Mouse (Mus musculus) MEL (cell line): ENCODE data around the gene Eif4ebp2. TPM values are rescaled to one million over a fixed set of nuclear protein-coding genes. Genes with fewer than 3 reads are reported as not detected.
A peak's percentile ranks its signal among the peaks of the same experiment; 100 is the strongest.

ENCODE experiments used
- DNase-seq: peaks from one replicate; pipeline ENCODE4 v3.0.0; 2011; ENCODE audit warnings: low read depth, low spot score
- H3K27ac ChIP-seq: 2 replicates; pipeline ENCODE4 v1.5.1; 2012; ENCODE audit warnings: low read depth, mild to moderate bottlenecking, control low read depth, low read length, moderate library complexity; ENCODE audit not compliant: control insufficient read depth
- H3K27me3 ChIP-seq, 2 experiments: fragments of 150-350 bp in 1 of 2; sonication (generic) in 1 of 2; 2 replicates each; pipeline ENCODE4 v1.6.1; 2012; ENCODE audit warnings: low read length in 2 of 2, mild to moderate bottlenecking in 2 of 2, improper control_type of control experiment in 1 of 2, moderate library complexity in 1 of 2; ENCODE audit not compliant: insufficient read depth in 2 of 2, control insufficient read depth in 1 of 2
- H3K36me3 ChIP-seq, 2 experiments: 2 replicates each; pipeline ENCODE4 v1.6.1; 2012 to 2014; ENCODE audit warnings: low read length in 2 of 2, improper control_type of control experiment in 1 of 2, inconsistent platforms in 1 of 2, mild to moderate bottlenecking in 1 of 2; ENCODE audit not compliant: insufficient read depth in 2 of 2, control insufficient read depth in 1 of 2
- H3K4me1 ChIP-seq, 2 experiments: fragments of 150-350 bp in 1 of 2; sonication (generic) in 1 of 2; 2 replicates each; pipeline ENCODE4 v1.6.1; 2012; ENCODE audit warnings: low read length in 2 of 2, improper control_type of control experiment in 1 of 2, mild to moderate bottlenecking in 1 of 2; ENCODE audit not compliant: insufficient read depth in 2 of 2, control insufficient read depth in 1 of 2
- H3K4me3 ChIP-seq, 2 experiments: fragments of 150-350 bp in 1 of 2; sonication (generic) in 1 of 2; 2 replicates each; pipeline ENCODE4 v1.5.1; 2012; ENCODE audit warnings: low read depth in 2 of 2, low read length in 2 of 2, mild to moderate bottlenecking in 2 of 2, moderate library complexity in 2 of 2, control low read depth in 1 of 2, improper control_type of control experiment in 1 of 2; ENCODE audit not compliant: control insufficient read depth in 1 of 2, insufficient read depth in 1 of 2
- H3K79me2 ChIP-seq: 2 replicates; pipeline ENCODE4 v1.6.1; 2012; ENCODE audit warnings: mild to moderate bottlenecking, low read length, moderate library complexity; ENCODE audit not compliant: control insufficient read depth, poor library complexity, insufficient read depth
- H3K9ac ChIP-seq: 2 replicates; pipeline ENCODE4 v1.6.1; 2012; ENCODE audit warnings: low read depth, mild to moderate bottlenecking, control low read depth, low read length, moderate library complexity; ENCODE audit not compliant: control insufficient read depth, poor library complexity, severe bottlenecking
- H3K9me3 ChIP-seq: fragments of 150-350 bp; sonication (generic); replicated peaks from 2 replicates; pipeline ENCODE4 v1.6.1; 2012; ENCODE audit warnings: mild to moderate bottlenecking, low read length, improper control_type of control experiment, moderate library complexity; ENCODE audit not compliant: insufficient read depth
- BHLHE40 ChIP-seq: IDR thresholded peaks from 2 replicates; pipeline ENCODE4 v1.6.1; 2012; ENCODE audit warnings: low read depth, mild to moderate bottlenecking, inconsistent platforms, low read length, improper control_type of control experiment, borderline replicate concordance
- CTCF ChIP-seq, 3 experiments: IDR thresholded peaks in 2 of 3; conservative IDR thresholded peaks in 1 of 3; 2 replicates each; pipeline ENCODE4 v1.5.1; 2011 to 2012; ENCODE audit warnings: low read length in 3 of 3, low read depth in 2 of 3, mild to moderate bottlenecking in 2 of 3, improper control_type of control experiment in 1 of 3, inconsistent platforms in 1 of 3, mixed read lengths in 1 of 3, moderate library complexity in 1 of 3; ENCODE audit not compliant: control insufficient read depth in 1 of 3, insufficient read depth in 1 of 3, poor library complexity in 1 of 3, severe bottlenecking in 1 of 3
- E2F4 ChIP-seq: IDR thresholded peaks from 2 replicates; pipeline ENCODE4 v1.6.1; 2011; ENCODE audit warnings: low read depth, low read length, improper control_type of control experiment, borderline replicate concordance
- ELF1 ChIP-seq: IDR thresholded peaks from 2 replicates; pipeline ENCODE4 v1.6.1; 2014; ENCODE audit warnings: low read depth, mild to moderate bottlenecking, inconsistent platforms, low read length, improper control_type of control experiment, moderate library complexity
- GABPA ChIP-seq: IDR thresholded peaks from 2 replicates; pipeline ENCODE4 v1.6.1; 2012; ENCODE audit warnings: low read depth, mild to moderate bottlenecking, inconsistent platforms, low read length, improper control_type of control experiment, moderate library complexity
- KAT2A ChIP-seq: conservative IDR thresholded peaks from 2 replicates; pipeline ENCODE4 v1.6.1; 2012; ENCODE audit warnings: low read depth, low read length, improper control_type of control experiment, inconsistent platforms
- MAX ChIP-seq: IDR thresholded peaks from 2 replicates; pipeline ENCODE4 v1.6.1; 2011; ENCODE audit warnings: low read length, improper control_type of control experiment
- MAZ ChIP-seq: IDR thresholded peaks from 2 replicates; pipeline ENCODE4 v1.6.1; 2012; ENCODE audit warnings: low read depth, mild to moderate bottlenecking, inconsistent platforms, low read length, improper control_type of control experiment
- MXI1 ChIP-seq: IDR thresholded peaks from 2 replicates; pipeline ENCODE4 v1.6.1; 2011; ENCODE audit warnings: mild to moderate bottlenecking, low read depth, low read length, improper control_type of control experiment
- MYC ChIP-seq: IDR thresholded peaks from 2 replicates; pipeline ENCODE4 v1.6.1; 2011; ENCODE audit warnings: low read depth, mild to moderate bottlenecking, low read length, improper control_type of control experiment, moderate library complexity
- NELFE ChIP-seq: IDR thresholded peaks from 2 replicates; pipeline ENCODE4 v1.6.1; 2011; ENCODE audit warnings: low read depth, low read length, improper control_type of control experiment
- NRF1 ChIP-seq: IDR thresholded peaks from 2 replicates; pipeline ENCODE4 v1.6.1; 2014; ENCODE audit warnings: low read depth, mild to moderate bottlenecking, inconsistent platforms, low read length, improper control_type of control experiment, moderate library complexity; ENCODE audit not compliant: poor library complexity, insufficient read depth, severe bottlenecking
- POLR2A ChIP-seq, 2 experiments: IDR thresholded peaks; 2 replicates each; pipeline ENCODE4 v1.6.1; 2011 to 2012; ENCODE audit warnings: low read length in 2 of 2, mild to moderate bottlenecking in 2 of 2, control low read depth in 1 of 2, improper control_type of control experiment in 1 of 2, low read depth in 1 of 2, moderate library complexity in 1 of 2; ENCODE audit not compliant: control insufficient read depth in 1 of 2, insufficient read depth in 1 of 2, poor library complexity in 1 of 2
- RAD21 ChIP-seq: IDR thresholded peaks from 2 replicates; pipeline ENCODE4 v1.6.1; 2011; ENCODE audit warnings: mild to moderate bottlenecking, low read depth, low read length, improper control_type of control experiment
- RCOR1 ChIP-seq: IDR thresholded peaks from 2 replicates; pipeline ENCODE4 v1.6.1; 2012; ENCODE audit warnings: low read depth, mild to moderate bottlenecking, inconsistent platforms, low read length, improper control_type of control experiment
- SIN3A ChIP-seq: IDR thresholded peaks from 2 replicates; pipeline ENCODE4 v1.6.1; 2012; ENCODE audit warnings: low read length, improper control_type of control experiment, inconsistent platforms
- SMC3 ChIP-seq: IDR thresholded peaks from 2 replicates; pipeline ENCODE4 v1.6.1; 2011; ENCODE audit warnings: low read depth, low read length, improper control_type of control experiment
- TAL1 ChIP-seq: IDR thresholded peaks from 2 replicates; pipeline ENCODE4 v1.6.1; 2012; ENCODE audit warnings: mild to moderate bottlenecking, inconsistent platforms, low read length, moderate library complexity, mixed read lengths
- TBP ChIP-seq: IDR thresholded peaks from 2 replicates; pipeline ENCODE4 v1.8.0; 2011; ENCODE audit warnings: low read depth, low read length, improper control_type of control experiment
- TCF12 ChIP-seq: IDR thresholded peaks from 2 replicates; pipeline ENCODE4 v1.6.1; 2014; ENCODE audit warnings: low read depth, mild to moderate bottlenecking, inconsistent platforms, low read length, improper control_type of control experiment, moderate library complexity
- UBTF ChIP-seq: IDR thresholded peaks from 2 replicates; pipeline ENCODE4 v1.6.1; 2012; ENCODE audit warnings: low read depth, mild to moderate bottlenecking, inconsistent platforms, low read length, improper control_type of control experiment, moderate library complexity, borderline replicate concordance; ENCODE audit not compliant: insufficient read depth
- ZC3H11A ChIP-seq: IDR thresholded peaks from 2 replicates; pipeline ENCODE4 v1.6.1; 2012; ENCODE audit warnings: low read depth, mild to moderate bottlenecking, inconsistent platforms, low read length, improper control_type of control experiment
- ZKSCAN1 ChIP-seq: IDR thresholded peaks from 2 replicates; pipeline ENCODE4 v1.6.1; 2012; ENCODE audit warnings: low read depth, mild to moderate bottlenecking, inconsistent platforms, low read length, improper control_type of control experiment, moderate library complexity
- ZMIZ1 ChIP-seq: IDR thresholded peaks from 2 replicates; pipeline ENCODE4 v1.6.1; 2012; ENCODE audit warnings: low read depth, mild to moderate bottlenecking, inconsistent platforms, low read length, improper control_type of control experiment, moderate library complexity
- ZNF384 ChIP-seq: IDR thresholded peaks from 2 replicates; pipeline ENCODE4 v1.6.1; 2012; ENCODE audit warnings: low read depth, mild to moderate bottlenecking, inconsistent platforms, low read length, improper control_type of control experiment
- polyA plus RNA-seq, 2 experiments: library from polyadenylated mRNA; stranded (reverse) in 1 of 2; unstranded in 1 of 2; fragments of >175 nt in 1 of 2; fragments of >200 nt in 1 of 2; gene quantifications; 2 replicates each; pipeline versions ENCODE4 v1.2.1 to v1.2.4; 2012; ENCODE audit warnings: low replicate concordance in 2 of 2, low read depth in 1 of 2; ENCODE audit not compliant: insufficient read length in 2 of 2, insufficient read depth in 1 of 2, missing spikeins in 1 of 2
- total RNA-seq: library from RNA; depleted of rRNA; stranded (reverse); fragments of 300-350 nt; gene quantifications from 2 replicates; pipeline ENCODE4 v1.2.3, GENCODE M21; 2012

The Eif4ebp2 gene
- total and polyA plus RNA-seq, 3 experiments: 17.1 to 186 (median 52.9) TPM

DNA sequence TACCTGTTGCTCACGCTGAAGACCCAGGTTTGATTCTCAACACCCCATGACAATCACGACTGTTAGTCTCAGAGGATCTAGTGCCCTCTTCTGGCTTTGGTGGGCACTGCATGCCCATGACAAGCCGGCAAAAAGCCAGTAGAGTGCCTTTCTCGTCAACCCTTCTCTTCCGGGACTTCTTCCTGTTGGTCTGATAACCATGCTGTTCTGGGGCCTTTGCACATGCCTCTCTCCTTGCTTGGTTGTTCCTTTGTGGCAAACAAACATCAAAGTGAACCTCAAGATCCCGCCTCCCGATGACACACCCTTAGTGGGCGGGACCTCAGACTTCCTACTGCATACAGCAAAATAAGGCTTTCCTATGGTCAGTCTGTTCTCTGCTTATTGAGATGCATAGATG, 13.8 kb upstream of the Eif4ebp2 start:
- no peak overlapping the region for H3K9ac ChIP-seq
- no peak overlapping the region for H3K27ac ChIP-seq
- H3K9me3 ChIP-seq: no peaks in the 10 kb centered on the region
- peak overlapping the region; percentile 48 to 68 for H3K4me3 ChIP-seq
- H3K36me3 ChIP-seq: peaks cover 0 to 7% of the 10 kb centered on the region in 2 experiments; a peak in 2 of 4 replicates
- TF ChIP-seq TCF12 (no peak), ZC3H11A (0 out of 2 replicates have a peak, but pooled peaks have one; percentile 32), NRF1 (no peak), SMC3 (peak; percentile 38), MAX (peak; percentile 63), E2F4 (no peak), MXI1 (peak; percentile 39; the same call in 1 of the 2 replicates), TBP (0 out of 2 replicates have a peak, but pooled peaks have one; percentile 15), ELF1 (peak; percentile 52), CTCF (IDR thresholded peaks at IDR 0.05 in 2 of 3, conservative IDR thresholded peaks at IDR 0.05 in 1 of 3; ENCODE audit: control insufficient read depth in 1 of 3, insufficient read depth in 1 of 3, low read depth in 2 of 3, low read length in 3 of 3, poor library complexity in 1 of 3, severe bottlenecking in 1 of 3) (peak; percentile 71 to 98 (median 73)), SIN3A (peak; percentile 48), RAD21 (peak; percentile 39), MAZ (no peak), MYC (peak; percentile 81; the same call in 1 of the 2 replicates)
- TF ChIP-seq, all 39 proteins: peak for 10
- H3K4me1 ChIP-seq: peaks cover 6 to 18% of the 10 kb centered on the region in 2 experiments
- peak; percentile 84 for DNase-seq
- H3K79me2 ChIP-seq: no peaks in the 10 kb centered on the region
- no peaks in the 10 kb centered on the region for H3K27me3 ChIP-seq

DNA sequence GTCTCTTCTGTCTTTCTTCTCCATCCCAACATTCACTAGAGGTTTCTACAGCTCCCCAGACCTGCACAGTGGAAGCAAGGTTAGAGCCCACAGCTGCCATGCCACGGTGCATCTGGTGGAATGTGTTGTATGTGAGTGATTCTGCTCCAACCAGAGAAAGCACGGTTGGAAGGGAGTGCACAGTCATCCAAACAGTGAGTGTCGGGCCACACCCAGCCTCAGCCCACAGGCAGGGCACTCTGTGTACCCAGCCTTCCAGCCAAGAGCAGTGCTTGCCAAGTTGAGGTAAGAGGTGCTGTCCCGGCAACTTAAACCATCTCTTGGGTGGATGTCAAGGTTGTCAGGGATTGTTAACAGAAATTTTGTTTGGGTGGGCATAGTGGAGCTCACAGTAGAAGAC, 12.5 kb upstream of the Eif4ebp2 start:
- Histone ChIP-seq H3K79me2 (no peaks in the 10 kb centered on the region), H3K27ac (no peak overlapping the region), H3K9me3 (no peaks in the 10 kb centered on the region), H3K9ac (no peak overlapping the region), H3K36me3 (peaks cover 0 to 7% of the 10 kb centered on the region in 2 experiments; a peak in 2 of 4 replicates), H3K4me1 (peaks cover 6 to 18% of the 10 kb centered on the region in 2 experiments), H3K4me3 (no peak overlapping the region), H3K27me3 (no peaks in the 10 kb centered on the region)
- TF ChIP-seq MXI1 (no peak; the same call in 1 of the 2 replicates), BHLHE40 (no peak), POLR2A (IDR thresholded peaks at IDR 0.05; ENCODE audit: control insufficient read depth in 1 of 2, insufficient read depth in 1 of 2, low read depth in 1 of 2, low read length in 2 of 2, poor library complexity in 1 of 2) (no peak), RCOR1 (no peak), KAT2A (no peak), ZMIZ1 (no peak), NELFE (no peak), ZKSCAN1 (no peak), MAX (no peak), NRF1 (no peak), GABPA (no peak), TAL1 (no peak), MYC (no peak), ZNF384 (no peak), UBTF (no peak)
- peak; percentile 70 for DNase-seq
